ENCODE assay signal across 8 mouse cellular contexts in genomic region chr19:27780030-27780429, GRCm38 (mm10).
DNase-seq lines count a peak whose midpoint lies in the region; ATAC-seq and TF ChIP-seq lines count a peak whose summit lies in the region.
"Had no signal": no experiment of that assay in that cellular context is flagged by ENCODE, and none has a peak within 500 bp of the region (broad histone marks: within the 10 kb centered on the region; RNA-seq: fewer than 3 reads in every experiment).

No protein-coding gene starts in this region.

- no peak overlapping the region for H3K4me3 ChIP-seq in MEL (ENCODE audit: control insufficient read depth in 1 of 2, insufficient read depth in 1 of 2, low read depth in 2 of 2, low read length in 2 of 2)
- no peak overlapping the region for H3K4me3 ChIP-seq in stomach, postnatal 0 days (ENCODE audit: low read depth, low read length)
- no peak overlapping the region for H3K4me3 ChIP-seq in midbrain, embryonic 11.5 days (ENCODE audit: low read depth, low read length)
- H3K4me3 ChIP-seq: megakaryocyte, embryonic 14.5 days had no signal

- H3K79me2 ChIP-seq in MEL (ENCODE audit: control insufficient read depth, insufficient read depth, low read length, poor library complexity) = no peaks in the 10 kb centered on the region

- 63% methylated on average over 4 of the region's 4 CpGs for WGBS in stomach, postnatal 0 days
- WGBS in midbrain, embryonic 11.5 days = 55% methylated on average over 4 of the region's 4 CpGs

- H3K27me3 ChIP-seq in MEL (ENCODE audit: control insufficient read depth in 1 of 2, insufficient read depth in 2 of 2, low read length in 2 of 2) = no peaks in the 10 kb centered on the region
- H3K27me3 ChIP-seq in stomach, postnatal 0 days (ENCODE audit: control insufficient read depth, insufficient read depth, low read length) = no peaks in the 10 kb centered on the region
- no peaks in the 10 kb centered on the region for H3K27me3 ChIP-seq in midbrain, embryonic 11.5 days (ENCODE audit: control insufficient read depth, insufficient read depth, low read length)
- H3K27me3 ChIP-seq: megakaryocyte, embryonic 14.5 days had no signal

- H3K36me3 ChIP-seq in MEL (ENCODE audit: control insufficient read depth in 1 of 2, insufficient read depth in 2 of 2, low read length in 2 of 2) = no peaks in the 10 kb centered on the region
- H3K36me3 ChIP-seq in stomach, postnatal 0 days (ENCODE audit: control insufficient read depth, insufficient read depth, low read length) = no peaks in the 10 kb centered on the region; the same call in 1 of the 2 replicates
- H3K36me3 ChIP-seq in midbrain, embryonic 11.5 days (ENCODE audit: control insufficient read depth, insufficient read depth, low read length) = peaks cover 3% of the 10 kb centered on the region; the same call in 1 of the 2 replicates

- H3K9ac ChIP-seq in MEL (ENCODE audit: control insufficient read depth, low read depth, low read length, poor library complexity, severe bottlenecking) = no peak overlapping the region
- no peak overlapping the region for H3K9ac ChIP-seq in stomach, postnatal 0 days (ENCODE audit: low read length)
- H3K9ac ChIP-seq in midbrain, embryonic 11.5 days (ENCODE audit: low read length) = no peak overlapping the region

- no peak for ATAC-seq in stomach, postnatal 0 days (ENCODE audit: low FRiP score, low TSS enrichment)
- ATAC-seq in midbrain, embryonic 11.5 days (ENCODE audit: low FRiP score) = no peak

- H3K27ac ChIP-seq in MEL (ENCODE audit: control insufficient read depth, low read depth, low read length) = no peak overlapping the region
- no peak overlapping the region for H3K27ac ChIP-seq in stomach, postnatal 0 days (replicated peaks)
- no peak overlapping the region for H3K27ac ChIP-seq in midbrain, embryonic 11.5 days (ENCODE audit: low read depth, low read length)

- peak; percentile 51 to 78 (median 72); a peak in 5 of 6 replicates for TF ChIP-seq CTCF in MEL (IDR thresholded peaks at IDR 0.05 in 2 of 3, conservative IDR thresholded peaks at IDR 0.05 in 1 of 3; ENCODE audit: control insufficient read depth in 1 of 3, insufficient read depth in 1 of 3, low read depth in 2 of 3, low read length in 3 of 3, poor library complexity in 1 of 3, severe bottlenecking in 1 of 3)
- TF ChIP-seq CTCF in stomach, postnatal 0 days (IDR thresholded peaks at IDR 0.05; ENCODE audit: low read depth) = peak; percentile 56

- H3K4me1 ChIP-seq in MEL (ENCODE audit: control insufficient read depth in 1 of 2, insufficient read depth in 2 of 2, low read length in 2 of 2) = no peaks in the 10 kb centered on the region
- no peaks in the 10 kb centered on the region for H3K4me1 ChIP-seq in stomach, postnatal 0 days (replicated peaks; ENCODE audit: control insufficient read depth, insufficient read depth)
- no peaks in the 10 kb centered on the region for H3K4me1 ChIP-seq in midbrain, embryonic 11.5 days (ENCODE audit: control insufficient read depth, insufficient read depth, low read length)
- H3K4me1 ChIP-seq: megakaryocyte, embryonic 14.5 days had no signal

- no peaks in the 10 kb centered on the region for H3K9me3 ChIP-seq in MEL (replicated peaks; ENCODE audit: insufficient read depth, low read length)
- H3K9me3 ChIP-seq in stomach, postnatal 0 days (ENCODE audit: control insufficient read depth, low read length) = no peaks in the 10 kb centered on the region
- H3K9me3 ChIP-seq in midbrain, embryonic 11.5 days (ENCODE audit: control insufficient read depth, low read length) = no peaks in the 10 kb centered on the region

- TF ChIP-seq RAD21 in MEL (IDR thresholded peaks at IDR 0.05; ENCODE audit: low read depth, low read length) = peak; percentile 68

- no peak for TF ChIP-seq EP300 in MEL (IDR thresholded peaks at IDR 0.05; ENCODE audit: low read depth in 1 of 2, low read length in 2 of 2)
- TF ChIP-seq EP300 in stomach, postnatal 0 days (optimal IDR thresholded peaks at IDR 0.05) = no peak

- DNase-seq in layer of hippocampus, adult 11-12 months (ENCODE audit: low spot score) = peak; percentile 46
- no peak for DNase-seq in layer of hippocampus, postnatal 14 days (ENCODE audit: low spot score in 2 of 2)
- DNase-seq in MEL (ENCODE audit: low read depth, low spot score) = peak; percentile 83
- peak; percentile 27 for DNase-seq in c-Kit-negative CD71-positive TER-119-positive erythroid progenitor cells, embryonic 14.5 days (ENCODE audit: low read depth, low spot score)
- peak; percentile 17 to 22 for DNase-seq in kidney, postnatal 4 days
- peak; percentile 27 for DNase-seq in stomach, postnatal 0 days (ENCODE audit: low spot score)
- no peak for DNase-seq in midbrain, embryonic 11.5 days (ENCODE audit: low spot score, missing footprints)

- no peak overlapping the region for H3K4me2 ChIP-seq in stomach, postnatal 0 days (replicated peaks; ENCODE audit: low read depth)
- no peak overlapping the region for H3K4me2 ChIP-seq in midbrain, embryonic 11.5 days

- no peak for TF ChIP-seq POLR2A in MEL (IDR thresholded peaks at IDR 0.05; ENCODE audit: control insufficient read depth in 1 of 2, insufficient read depth in 1 of 2, low read depth in 1 of 2, low read length in 2 of 2, poor library complexity in 1 of 2)

TF ChIP-seq in MEL, 35 proteins besides CTCF, POLR2A, EP300 and RAD21:
- 0 out of 2 replicates have a peak, but pooled peaks have one; percentile 18 for TF ChIP-seq ZC3H11A (IDR thresholded peaks at IDR 0.05; ENCODE audit: low read depth, low read length)
- peak; percentile 76 for TF ChIP-seq SMC3 (IDR thresholded peaks at IDR 0.05; ENCODE audit: low read depth, low read length)
- TF ChIP-seq MXI1 (IDR thresholded peaks at IDR 0.05; ENCODE audit: low read depth, low read length) = no peak

Comparison
In these comparisons a context has a peak if more than half of its experiments do, and no peak if none do; other contexts are left out.
1. DNase-seq: peak in layer of hippocampus, adult 11-12 months (single experiment), MEL (single experiment), c-Kit-negative CD71-positive TER-119-positive erythroid progenitor cells, embryonic 14.5 days (single experiment), kidney, postnatal 4 days (2 of 2) and stomach, postnatal 0 days (single experiment); none in layer of hippocampus, postnatal 14 days (0 of 2) and midbrain, embryonic 11.5 days (single experiment).